Mouse (Mus musculus): ENCODE data around the gene Gm13277.
"Not testable (repeated sequence)": the region's sequence is repeated elsewhere in the genome, so short reads cannot be mapped to it uniquely, and the experiment has no call there.

Gene Gm13277

DNA sequence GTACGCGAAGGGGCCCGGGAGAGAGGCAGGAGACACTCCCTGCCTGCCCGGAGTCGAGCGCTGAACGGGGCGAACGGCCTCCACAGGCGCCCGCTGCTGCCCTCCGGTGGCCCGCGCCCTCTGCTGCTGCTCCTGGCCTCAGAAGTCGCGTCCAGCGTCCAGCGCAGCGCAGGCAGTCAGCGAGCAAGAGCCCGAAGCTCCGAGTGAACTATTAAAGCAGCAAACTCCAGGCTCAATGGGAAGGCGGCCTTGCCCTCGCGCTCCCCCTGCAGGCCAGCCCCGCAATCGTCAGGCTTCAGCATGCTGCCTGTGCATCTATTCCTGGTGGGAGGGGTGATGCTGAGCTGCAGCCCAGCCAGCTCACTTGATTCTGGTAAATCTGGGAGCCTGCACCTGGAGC is 3.0 kb upstream of the Gm13277 start, which contains the start of gene Gm13276:
Gene Gm13276, plus strand, starts transcription at position 301 of the 400 bp plus-strand sequence.
- DNase-seq (ENCODE audit: low spot score) = not testable (repeated sequence)

GRCm38 (mm10) chr4:88791250-88791649 is 2.8 kb downstream of the Gm13277 start, which contains the start of gene Gm13278:
Gm13278 (plus strand) TSS chr4:88791550.
- not testable (repeated sequence) for DNase-seq (ENCODE audit: low spot score)

- peak; percentile 71 for DNase-seq (ENCODE audit: low spot score)
These were observed 5.7 kb downstream of the Gm13277 start, which contains the start of gene Gm13275 for GRCm38 (mm10) chr4:88793936-88794675. Gm13275 (plus strand) TSS chr4:88794487.

- DNase-seq (ENCODE audit: low spot score) = not testable (repeated sequence)
These were observed 8.7 kb downstream of the Gm13277 start, which contains the start of gene Gm13279 for GRCm38 (mm10) chr4:88797097-88797496. Gm13279 (plus strand) TSS chr4:88797397.

GRCm38 (mm10) chr4:88799365-88799764 is 10.9 kb downstream of the Gm13277 start, which contains the start of gene Gm13285:
Gm13285 (plus strand) TSS chr4:88799665.
- not testable (repeated sequence) for DNase-seq (ENCODE audit: low spot score)

GRCm38 (mm10) chr4:88802954-88803353 is 14.5 kb downstream of the Gm13277 start, which contains the start of gene Gm13287:
Gm13287 (plus strand) TSS chr4:88803254.
- not testable (repeated sequence) for DNase-seq (ENCODE audit: low spot score)

DNA sequence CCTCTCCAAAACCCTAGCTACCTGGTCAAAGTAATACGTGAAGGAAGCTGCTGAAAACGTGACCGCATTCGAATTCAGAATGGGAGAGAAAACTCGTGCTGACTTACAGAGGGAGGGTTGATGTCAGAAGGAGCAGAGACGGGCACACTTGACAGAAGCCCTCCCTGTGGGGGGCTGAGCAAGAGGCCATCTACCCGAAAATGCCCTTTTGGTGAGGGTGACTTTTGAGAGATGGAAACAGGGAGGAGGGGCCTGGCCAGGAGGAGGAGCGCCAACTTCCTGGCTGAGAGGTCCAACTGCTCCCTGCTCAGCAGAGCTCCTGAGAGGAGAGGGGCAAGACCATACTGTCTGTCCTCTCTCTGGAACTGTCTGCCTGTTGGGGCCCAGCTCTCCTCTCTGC is 16.8 kb downstream of the Gm13277 start, which contains the start of gene Gm13288:
Gene Gm13288, plus strand, starts transcription at position 301 of the 400 bp plus-strand sequence.
- DNase-seq (ENCODE audit: low spot score) = not testable (repeated sequence)

GRCm38 (mm10) chr4:88805761-88806160 is 17.3 kb downstream of the Gm13277 start:
- DNase-seq (ENCODE audit: low spot score) = peak; percentile 49

DNA sequence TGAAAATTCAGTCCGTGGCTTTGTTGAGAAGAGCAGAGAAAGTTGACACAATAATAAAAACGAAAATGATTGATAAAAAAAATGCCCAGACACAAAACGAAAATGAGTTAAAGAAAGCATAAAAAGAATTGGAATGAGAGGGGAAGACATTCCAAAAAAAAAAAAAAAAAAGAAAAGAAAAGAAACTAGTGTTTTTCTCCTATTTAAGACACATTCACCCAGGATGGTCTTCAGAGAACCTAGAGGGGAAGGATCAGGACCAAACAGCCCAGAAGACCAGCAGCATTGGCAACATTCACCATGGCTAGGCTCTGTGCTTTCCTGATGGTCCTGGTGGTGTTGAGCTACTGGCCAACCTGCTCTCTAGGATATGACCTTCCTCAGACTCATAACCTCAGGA is 27.5 kb downstream of the Gm13277 start, which contains the start of gene Ifna7:
Gene Ifna7, plus strand, starts transcription at position 301 of the 400 bp plus-strand sequence.
- DNase-seq (ENCODE audit: low spot score) = no peak

DNA sequence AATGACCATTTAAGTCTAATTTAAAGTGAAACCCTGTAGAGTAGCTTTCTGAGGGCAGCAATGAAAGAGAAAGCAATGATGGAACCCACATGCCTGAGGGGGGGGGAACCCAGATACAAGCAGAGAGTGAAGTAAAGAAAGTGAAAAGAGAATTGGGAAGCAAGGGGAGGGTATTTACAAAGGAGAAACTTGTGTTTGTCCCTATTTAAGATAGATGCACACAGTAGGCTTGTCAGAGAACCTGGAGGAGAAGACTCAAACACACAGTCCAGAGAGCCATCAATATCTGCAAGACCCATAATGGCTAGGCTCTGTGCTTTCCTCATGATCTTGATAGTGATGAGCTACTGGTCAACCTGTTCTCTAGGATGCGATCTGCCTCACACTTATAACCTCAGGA is 31.2 kb downstream of the Gm13277 start, which contains the start of gene Ifna11:
Gene Ifna11, plus strand, starts transcription at position 301 of the 400 bp plus-strand sequence.
- no peak for DNase-seq (ENCODE audit: low spot score)

- no peak for DNase-seq (ENCODE audit: low spot score)
These were observed 34.6 kb downstream of the Gm13277 start for GRCm38 (mm10) chr4:88822995-88823394.

GRCm38 (mm10) chr4:88827116-88827515 is 38.7 kb downstream of the Gm13277 start, which contains the start of gene Ifna6:
Ifna6 (plus strand) TSS chr4:88827416.
- not testable (repeated sequence) for DNase-seq (ENCODE audit: low spot score)

GRCm38 (mm10) chr4:88830523-88830922 is 42.1 kb downstream of the Gm13277 start:
- DNase-seq (ENCODE audit: low spot score) = no peak

DNA sequence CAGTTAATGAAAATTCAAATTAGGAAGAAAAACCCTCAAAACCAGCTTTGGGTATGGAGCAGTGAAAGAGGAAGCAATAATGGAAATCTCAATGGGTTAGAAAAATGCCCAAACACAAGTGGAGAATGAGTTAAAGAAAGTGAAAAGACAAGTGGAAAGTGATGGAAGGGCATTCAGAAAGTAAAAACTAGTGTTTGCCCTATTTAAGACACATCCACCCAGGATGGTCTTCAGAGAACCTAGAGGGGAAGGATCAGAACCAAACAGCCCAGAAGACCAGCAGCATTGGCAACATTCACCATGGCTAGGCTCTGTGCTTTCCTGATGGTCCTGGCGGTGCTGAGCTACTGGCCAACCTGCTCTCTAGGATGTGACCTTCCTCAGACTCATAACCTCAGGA is 46.8 kb downstream of the Gm13277 start, which contains the start of gene Ifna5:
Gene Ifna5, plus strand, starts transcription at position 301 of the 400 bp plus-strand sequence.
- DNase-seq (ENCODE audit: low spot score) = not testable (repeated sequence)
